7 mouse cellular contexts compared by ENCODE assay signal in the genomic region with DNA sequence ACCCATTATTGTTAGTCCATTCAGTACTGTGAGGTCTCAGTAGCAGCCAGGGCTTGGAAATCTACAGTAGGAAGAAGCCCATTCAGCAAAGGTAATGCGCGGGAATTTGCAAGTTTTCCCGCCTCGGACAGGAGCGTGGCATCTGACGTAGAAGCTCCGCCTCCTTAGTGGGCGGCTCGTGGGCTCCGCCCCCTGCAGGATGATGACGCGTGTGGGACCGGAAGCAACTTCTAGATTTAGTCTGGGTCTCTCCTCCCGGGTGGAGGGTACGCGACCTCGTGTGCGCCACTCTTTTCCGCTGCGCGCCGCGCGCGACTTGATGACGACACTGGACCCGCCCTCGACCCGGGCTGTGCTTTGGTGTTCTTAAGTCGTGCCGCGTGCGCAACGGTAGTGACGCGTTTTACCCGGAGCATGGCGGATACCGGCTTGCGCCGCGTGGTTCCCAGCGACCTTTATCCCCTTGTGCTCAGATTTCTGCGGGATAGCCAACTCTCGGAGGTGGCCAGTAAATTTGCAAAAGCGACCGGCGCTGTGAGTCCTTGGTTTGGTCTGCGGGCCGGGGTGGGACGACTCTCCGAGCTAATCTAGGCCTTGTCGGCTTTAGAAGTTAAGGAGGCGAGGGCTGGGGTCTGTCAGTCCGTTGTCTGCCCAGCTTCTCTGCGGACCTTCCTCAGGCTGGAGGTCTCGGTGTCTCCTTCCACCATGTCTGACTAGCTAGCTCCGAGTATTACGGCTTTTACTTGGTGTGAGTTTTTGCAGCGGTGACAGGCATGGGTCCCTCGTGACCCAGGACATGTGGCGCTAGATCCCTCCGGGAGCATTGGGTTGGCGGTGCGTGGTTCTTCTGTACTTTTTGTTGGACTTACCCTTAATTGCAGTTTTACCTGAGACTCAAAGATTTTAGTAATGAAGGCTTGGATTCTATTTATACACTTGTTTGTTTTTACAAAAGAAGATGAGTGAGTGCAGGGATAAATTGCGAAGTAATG. TPM values are rescaled to one million over a fixed set of nuclear protein-coding genes. Genes with fewer than 3 reads are reported as not detected.
DNase-seq lines count a peak whose midpoint lies in the region; ATAC-seq lines count a peak whose summit lies in the region.

A gene (plus strand): TSS at position 248 of the 992 bp plus-strand sequence.

- peak within 1 kb of the TSS; percentile 82 for H3K4me3 ChIP-seq in embryonic facial prominence, embryonic 11.5 days (ENCODE audit: low read depth, low read length)
- peak within 1 kb of the TSS; percentile 75 for H3K4me3 ChIP-seq in limb, embryonic 10.5 days
- peak within 1 kb of the TSS; percentile 70 for H3K4me3 ChIP-seq in midbrain, embryonic 13.5 days (replicated peaks)

- peak within 1 kb of the TSS; percentile 71 for H3K4me2 ChIP-seq in embryonic facial prominence, embryonic 11.5 days (ENCODE audit: low read depth, low read length)
- peak within 1 kb of the TSS; percentile 75 for H3K4me2 ChIP-seq in midbrain, embryonic 13.5 days (replicated peaks)

- DNase-seq in adrenal gland, postnatal 14 days = peak; percentile 100
- peak; percentile 99 for DNase-seq in embryonic facial prominence, embryonic 11.5 days (ENCODE audit: low spot score)
- peak; percentile 99 for DNase-seq in kidney, adult 11 months
- DNase-seq in limb, embryonic 10.5 days (ENCODE audit: low spot score) = peak; percentile 100
- DNase-seq in spleen, adult 12 weeks (ENCODE audit: low spot score) = peak; percentile 96

- ATAC-seq in embryonic facial prominence, embryonic 11.5 days (replicated peaks; ENCODE audit: insufficient number of reproducible peaks, low FRiP score, low TSS enrichment, low read depth) = peak; percentile 92
- ATAC-seq in granulocyte monocyte progenitor cell, adult 5-6 weeks (replicated peaks; ENCODE audit: poor library complexity, severe bottlenecking) = peak; percentile 96
- ATAC-seq in midbrain, embryonic 13.5 days = peak; percentile 96

- H3K27ac ChIP-seq in embryonic facial prominence, embryonic 11.5 days (replicated peaks; ENCODE audit: low read depth, low read length) = 0 out of 2 replicates have a peak within 1 kb of the TSS, but pooled peaks have one; percentile 2
- H3K27ac ChIP-seq in limb, embryonic 10.5 days = peak within 1 kb of the TSS; percentile 79
- peak within 1 kb of the TSS; percentile 63 for H3K27ac ChIP-seq in midbrain, embryonic 13.5 days

- under 1% methylated on average over 66 of the region's 66 CpGs for WGBS in embryonic facial prominence, embryonic 11.5 days
- WGBS in limb, embryonic 10.5 days = under 1% methylated on average over 66 of the region's 66 CpGs
- under 1% methylated on average over 66 of the region's 66 CpGs for WGBS in midbrain, embryonic 13.5 days

- no peaks in the 10 kb centered on the region for H3K27me3 ChIP-seq in embryonic facial prominence, embryonic 11.5 days (ENCODE audit: control insufficient read depth, insufficient read depth, low read length)
- H3K27me3 ChIP-seq in limb, embryonic 10.5 days (ENCODE audit: low read depth, poor library complexity, severe bottlenecking) = no peaks in the 10 kb centered on the region
- no peaks in the 10 kb centered on the region for H3K27me3 ChIP-seq in midbrain, embryonic 13.5 days

- H3K9ac ChIP-seq in embryonic facial prominence, embryonic 11.5 days (replicated peaks; ENCODE audit: low read length) = peak within 1 kb of the TSS; percentile 84
- peak within 1 kb of the TSS; percentile 80 for H3K9ac ChIP-seq in midbrain, embryonic 13.5 days (replicated peaks)

- no peaks in the 10 kb centered on the region for H3K9me3 ChIP-seq in embryonic facial prominence, embryonic 11.5 days (replicated peaks; ENCODE audit: control insufficient read depth, low read length)
- H3K9me3 ChIP-seq in limb, embryonic 10.5 days (replicated peaks) = no peaks in the 10 kb centered on the region
- H3K9me3 ChIP-seq in midbrain, embryonic 13.5 days = no peaks in the 10 kb centered on the region

- H3K36me3 ChIP-seq in embryonic facial prominence, embryonic 11.5 days (replicated peaks; ENCODE audit: control insufficient read depth, insufficient read depth, low read depth, low read length) = peaks cover 7% of the 10 kb centered on the region
- H3K36me3 ChIP-seq in limb, embryonic 10.5 days = peaks cover 75% of the 10 kb centered on the region
- H3K36me3 ChIP-seq in midbrain, embryonic 13.5 days = peaks cover 58% of the 10 kb centered on the region

- no peaks in the 10 kb centered on the region for H3K4me1 ChIP-seq in embryonic facial prominence, embryonic 11.5 days (ENCODE audit: control insufficient read depth, insufficient read depth, low read length)
- peaks cover 19% of the 10 kb centered on the region for H3K4me1 ChIP-seq in limb, embryonic 10.5 days
- H3K4me1 ChIP-seq in midbrain, embryonic 13.5 days (replicated peaks) = peaks cover 26% of the 10 kb centered on the region

RNA-seq across cellular contexts. Expression of the gene that starts here (rescaled TPM):
- total RNA-seq in adrenal gland, postnatal 14 days (2021) = 59.2 and 62.9 TPM in 2 replicates
- polyA plus RNA-seq in embryonic facial prominence, embryonic 11.5 days (2014; fragmentation: Nextera tagmentation; extraction: Ambion mirVana) = 114 and 132 TPM in 2 replicates
- total RNA-seq in granulocyte monocyte progenitor cell, adult 5-6 weeks (2014; fragmentation: Nextera tagmentation) = 108 and 112 TPM in 2 replicates
- total RNA-seq in granulocyte monocyte progenitor cell, adult 5-6 weeks (2017) = 187 and 211 TPM in 2 replicates
- polyA plus RNA-seq in limb, embryonic 10.5 days (2016; fragmentation: Nextera tagmentation; extraction: Ambion mirVana) = 145 and 186 TPM in 2 replicates
- 82.9 and 85.4 TPM in 2 replicates for polyA plus RNA-seq in midbrain, embryonic 13.5 days (2015; fragmentation: Nextera tagmentation; extraction: Ambion mirVana)

Comparison
In these comparisons a context has a peak if more than half of its experiments do, and no peak if none do; other contexts are left out.
1. Peak in every context shown above with its lines: DNase-seq, ATAC-seq, H3K4me3 ChIP-seq and H3K27ac ChIP-seq.
2. H3K27ac ChIP-seq: peak in every context shown above with its lines; median percentile 79 in limb, embryonic 10.5 days; 63 in midbrain, embryonic 13.5 days; 2 in embryonic facial prominence, embryonic 11.5 days.